Mouse (Mus musculus): ENCODE results near the gene Abcb10. TPM values are rescaled to one million over a fixed set of nuclear protein-coding genes. Genes with fewer than 3 reads are reported as not detected.

Gene Abcb10
- polyA plus RNA-seq (2012; rRNA removed), result 20.9 and 23.5 TPM in 2 replicates

GRCm38 (mm10) chr8:123982826-123983400 lies at the start of gene Abcb10:
Gene Abcb10, minus strand, starts transcription at chr8:123983122.

GRCm38 (mm10) chr8:124021237-124022227 lies 38.6 kb upstream of the Abcb10 start, which contains the start of the genes Taf5l and Urb2:
Gene Taf5l, minus strand, starts transcription at chr8:124021397.
Gene Urb2, plus strand, starts transcription at chr8:124021508.

GRCm38 (mm10) chr8:123948942-123949685 lies 33.8 kb downstream of the Abcb10 start, which contains the start of gene Nup133:
Gene Nup133, minus strand, starts transcription at chr8:123949265.

Other genes with a start within 250 kb of the Abcb10 start
- 29.8 and 33.6 TPM in 2 replicates for gene Rab4a, start 177.1 kb downstream of the Abcb10 start, polyA plus RNA-seq (2012; rRNA removed)
- gene Ccsap, start 122.9 kb downstream of the Abcb10 start, polyA plus RNA-seq (2012; rRNA removed), result 7.1 and 8.7 TPM in 2 replicates
- 2.3 and 57.2 TPM in 2 replicates for gene Acta1, start 88.4 kb downstream of the Abcb10 start, polyA plus RNA-seq (2012; rRNA removed)
- gene Nup133, start 33.9 kb downstream of the Abcb10 start, polyA plus RNA-seq (2012; rRNA removed), result 34.3 and 35.1 TPM in 2 replicates
- 24.3 and 32.2 TPM in 2 replicates for gene Taf5l, start 38.3 kb upstream of the Abcb10 start, polyA plus RNA-seq (2012; rRNA removed)
- gene Urb2, start 38.4 kb upstream of the Abcb10 start, polyA plus RNA-seq (2012; rRNA removed), result 8.2 and 11.3 TPM in 2 replicates
- gene Galnt2, start 248.3 kb upstream of the Abcb10 start, polyA plus RNA-seq (2012; rRNA removed), result 39.0 and 40.7 TPM in 2 replicates